In genomic region chr2:28681718-28682117, GRCm38 (mm10) we compare ENCODE assay signal across 9 mouse cellular contexts. TPM values are rescaled to one million over a fixed set of nuclear protein-coding genes. Genes with fewer than 3 reads are reported as not detected.
DNase-seq lines count a peak whose midpoint lies in the region; ATAC-seq and TF ChIP-seq lines count a peak whose summit lies in the region.
"Had no signal": no experiment of that assay in that cellular context is flagged by ENCODE, and none has a peak within 500 bp of the region (broad histone marks: within the 10 kb centered on the region; RNA-seq: fewer than 3 reads in every experiment).

No protein-coding gene starts in this region.

- H3K9ac ChIP-seq in embryonic facial prominence, embryonic 14.5 days (ENCODE audit: low read depth, low read length): no peak overlapping the region
- no peak overlapping the region for H3K9ac ChIP-seq in stomach, postnatal 0 days (ENCODE audit: low read length)
- H3K9ac ChIP-seq: hindbrain, embryonic 15.5 days had no signal

- H3K27me3 ChIP-seq in embryonic facial prominence, embryonic 14.5 days (replicated peaks; ENCODE audit: control insufficient read depth, insufficient read depth, low read length): no peaks in the 10 kb centered on the region
- no peaks in the 10 kb centered on the region for H3K27me3 ChIP-seq in embryonic facial prominence, embryonic 10.5 days (replicated peaks; ENCODE audit: low read depth, poor library complexity, severe bottlenecking)
- H3K27me3 ChIP-seq in stomach, postnatal 0 days (ENCODE audit: control insufficient read depth, insufficient read depth, low read length): no peaks in the 10 kb centered on the region
- H3K27me3 ChIP-seq: hindbrain, embryonic 15.5 days had no signal

- no peak for ATAC-seq in embryonic facial prominence, embryonic 14.5 days (ENCODE audit: low read depth)
- no peak for ATAC-seq in stomach, postnatal 0 days (ENCODE audit: low FRiP score, low TSS enrichment)

- TF ChIP-seq EP300 in stomach, postnatal 0 days (optimal IDR thresholded peaks at IDR 0.05): no peak

- H3K4me2 ChIP-seq in embryonic facial prominence, embryonic 14.5 days (ENCODE audit: low read depth, low read length): no peak overlapping the region
- H3K4me2 ChIP-seq in stomach, postnatal 0 days (replicated peaks; ENCODE audit: low read depth): no peak overlapping the region
- H3K4me2 ChIP-seq: hindbrain, embryonic 15.5 days had no signal

- no peak for TF ChIP-seq CTCF in stomach, postnatal 0 days (IDR thresholded peaks at IDR 0.05; ENCODE audit: low read depth)

- WGBS in embryonic facial prominence, embryonic 14.5 days: 84% methylated on average over 4 of the region's 4 CpGs
- 97% methylated on average over 4 of the region's 4 CpGs for WGBS in embryonic facial prominence, embryonic 10.5 days
- WGBS in stomach, postnatal 0 days: 80% methylated on average over 4 of the region's 4 CpGs

- peaks cover 94% of the 10 kb centered on the region for H3K36me3 ChIP-seq in embryonic facial prominence, embryonic 14.5 days (ENCODE audit: control insufficient read depth, insufficient read depth, low read length)
- H3K36me3 ChIP-seq in embryonic facial prominence, embryonic 10.5 days (replicated peaks): peaks cover 99% of the 10 kb centered on the region
- peaks cover 34% of the 10 kb centered on the region for H3K36me3 ChIP-seq in stomach, postnatal 0 days (ENCODE audit: control insufficient read depth, insufficient read depth, low read length)

- peak; percentile 28 for DNase-seq in embryonic facial prominence, embryonic 14.5 days (ENCODE audit: low spot score)
- no peak for DNase-seq in embryonic facial prominence, embryonic 10.5 days (ENCODE audit: low spot score)
- peak; percentile 68 for DNase-seq in right cerebral cortex, adult 2 months (ENCODE audit: low spot score in 2 of 2)
- DNase-seq in right cerebral cortex, postnatal 4 days: no peak
- peak; percentile 40 for DNase-seq in heart, postnatal 4 days
- peak; percentile 46 for DNase-seq in stomach, postnatal 0 days (ENCODE audit: low spot score)
- no peak for DNase-seq in embryo, embryonic 9.5 days (ENCODE audit: extremely low spot score)
- DNase-seq in urinary bladder, postnatal 10 days (ENCODE audit: low spot score): no peak

- no peaks in the 10 kb centered on the region for H3K9me3 ChIP-seq in embryonic facial prominence, embryonic 14.5 days (ENCODE audit: control insufficient read depth, low read length)
- no peaks in the 10 kb centered on the region for H3K9me3 ChIP-seq in embryonic facial prominence, embryonic 10.5 days
- no peaks in the 10 kb centered on the region for H3K9me3 ChIP-seq in stomach, postnatal 0 days (ENCODE audit: control insufficient read depth, low read length)
- H3K9me3 ChIP-seq: hindbrain, embryonic 15.5 days had no signal

- no peak overlapping the region for H3K27ac ChIP-seq in embryonic facial prominence, embryonic 14.5 days (replicated peaks; ENCODE audit: low read depth, low read length)
- H3K27ac ChIP-seq in embryonic facial prominence, embryonic 10.5 days (replicated peaks): no peak overlapping the region
- H3K27ac ChIP-seq in stomach, postnatal 0 days (replicated peaks): no peak overlapping the region
- H3K27ac ChIP-seq: hindbrain, embryonic 15.5 days had no signal

- no peak overlapping the region for H3K4me3 ChIP-seq in embryonic facial prominence, embryonic 14.5 days (ENCODE audit: low read depth, low read length)
- no peak overlapping the region for H3K4me3 ChIP-seq in embryonic facial prominence, embryonic 10.5 days
- H3K4me3 ChIP-seq in stomach, postnatal 0 days (ENCODE audit: low read depth, low read length): no peak overlapping the region
- H3K4me3 ChIP-seq: hindbrain, embryonic 15.5 days had no signal

- H3K4me1 ChIP-seq in embryonic facial prominence, embryonic 14.5 days (ENCODE audit: control insufficient read depth, insufficient read depth, low read length): no peaks in the 10 kb centered on the region
- no peaks in the 10 kb centered on the region for H3K4me1 ChIP-seq in embryonic facial prominence, embryonic 10.5 days
- H3K4me1 ChIP-seq in stomach, postnatal 0 days (replicated peaks; ENCODE audit: control insufficient read depth, insufficient read depth): no peaks in the 10 kb centered on the region
- H3K4me1 ChIP-seq: hindbrain, embryonic 15.5 days had no signal

RNA-seq across cellular contexts. Expression of gene Spaca9, which starts 17.8 kb away (rescaled TPM):
- polyA plus RNA-seq in embryonic facial prominence, embryonic 14.5 days (2014; fragmentation: Nextera tagmentation; extraction: Ambion mirVana): 3.2 and 4.4 TPM in 2 replicates
- 2.6 and 3.2 TPM in 2 replicates for polyA plus RNA-seq in embryonic facial prominence, embryonic 10.5 days (2016; fragmentation: Nextera tagmentation; extraction: Ambion mirVana)
- under 1 TPM; 0.59 to 0.71 TPM for total RNA-seq in heart, postnatal 4 days (2021)
- 0.57 and 0.69 TPM in 2 replicates for polyA plus RNA-seq in stomach, postnatal 0 days (2015; fragmentation: Nextera tagmentation; extraction: Ambion mirVana)

RNA-seq across cellular contexts. Expression of gene Ak8, which starts 18.2 kb away (rescaled TPM):
- 1.2 and 2.0 TPM in 2 replicates for polyA plus RNA-seq in embryonic facial prominence, embryonic 14.5 days (2014; fragmentation: Nextera tagmentation; extraction: Ambion mirVana)
- polyA plus RNA-seq in embryonic facial prominence, embryonic 10.5 days (2016; fragmentation: Nextera tagmentation; extraction: Ambion mirVana): 0.70 and 1.1 TPM in 2 replicates
- not detected for total RNA-seq in heart, postnatal 4 days (2021)
- polyA plus RNA-seq in stomach, postnatal 0 days (2015; fragmentation: Nextera tagmentation; extraction: Ambion mirVana): 0.29 and 0.40 TPM in 2 replicates

RNA-seq across cellular contexts. Expression of gene Tsc1, which starts 40.7 kb away (rescaled TPM):
- 15.3 and 16.0 TPM in 2 replicates for polyA plus RNA-seq in embryonic facial prominence, embryonic 14.5 days (2014; fragmentation: Nextera tagmentation; extraction: Ambion mirVana)
- 21.4 and 23.5 TPM in 2 replicates for polyA plus RNA-seq in embryonic facial prominence, embryonic 10.5 days (2016; fragmentation: Nextera tagmentation; extraction: Ambion mirVana)
- 10 to 100 TPM; 16.4 to 17.5 TPM for total RNA-seq in heart, postnatal 4 days (2021)
- 4.9 and 5.1 TPM in 2 replicates for polyA plus RNA-seq in stomach, postnatal 0 days (2015; fragmentation: Nextera tagmentation; extraction: Ambion mirVana)

RNA-seq across cellular contexts. Expression of gene Gfi1b, which starts 59.9 kb away (rescaled TPM):
- polyA plus RNA-seq in embryonic facial prominence, embryonic 14.5 days (2014; fragmentation: Nextera tagmentation; extraction: Ambion mirVana): 0.13 and 0.55 TPM in 2 replicates
- polyA plus RNA-seq in embryonic facial prominence, embryonic 10.5 days (2016; fragmentation: Nextera tagmentation; extraction: Ambion mirVana): 2.7 and 3.9 TPM in 2 replicates
- total RNA-seq in heart, postnatal 4 days (2021): not detected
- polyA plus RNA-seq in stomach, postnatal 0 days (2015; fragmentation: Nextera tagmentation; extraction: Ambion mirVana): 0.07 and 0.40 TPM in 2 replicates

Comparison
In these comparisons a context has a peak if more than half of its experiments do, and no peak if none do; other contexts are left out.
1. DNase-seq: peak in embryonic facial prominence, embryonic 14.5 days (single experiment), right cerebral cortex, adult 2 months (2 of 2), heart, postnatal 4 days (single experiment) and stomach, postnatal 0 days (single experiment); none in embryonic facial prominence, embryonic 10.5 days (single experiment), right cerebral cortex, postnatal 4 days (single experiment), embryo, embryonic 9.5 days (single experiment) and urinary bladder, postnatal 10 days (single experiment).